Mouse (Mus musculus) forebrain, embryonic 14.5 days (tissue): Measurements from ENCODE around the gene Clptm1. TPM values are rescaled to one million over a fixed set of nuclear protein-coding genes. Genes with fewer than 3 reads are reported as not detected.

ENCODE experiments used
- ATAC-seq: fragments of 200-750 bp; cut with Nextera tagmentation; 2 replicates; pipeline ENCODE4 v1.8.0; 2017; ENCODE audit warnings: mild to moderate bottlenecking, moderate library complexity
- DNase-seq: peaks from one replicate; pipeline ENCODE4 v3.0.0-alpha.2; 2015; ENCODE audit warnings: low spot score
- H3K27ac ChIP-seq: fragments of 300-500 bp; sonication (generic); 2 replicates; pipeline ENCODE4 v1.5.1; 2014; ENCODE audit warnings: low read depth, mild to moderate bottlenecking, control low read depth, low read length, moderate library complexity
- H3K27me3 ChIP-seq: fragments of 300-500 bp; sonication (generic); replicated peaks from 2 replicates; pipeline ENCODE4 v1.6.1; 2014; ENCODE audit warnings: low read length, control low read depth, mixed read lengths; ENCODE audit not compliant: control insufficient read depth, insufficient read depth
- H3K36me3 ChIP-seq: fragments of 300-500 bp; sonication (generic); 2 replicates; pipeline ENCODE4 v1.6.1; 2014; ENCODE audit warnings: low read length, control low read depth; ENCODE audit not compliant: control insufficient read depth, insufficient read depth
- H3K4me1 ChIP-seq: fragments of 300-500 bp; sonication (generic); 2 replicates; pipeline ENCODE4 v1.6.1; 2014; ENCODE audit warnings: antibody characterized with exemption, low read length, control low read depth; ENCODE audit not compliant: control insufficient read depth, insufficient read depth
- H3K4me2 ChIP-seq: fragments of 300-500 bp; sonication (generic); 2 replicates; pipeline ENCODE4 v1.6.1; 2014; ENCODE audit warnings: mild to moderate bottlenecking, control low read depth, low read length
- H3K4me3 ChIP-seq: fragments of 300-500 bp; sonication (generic); 2 replicates; pipeline ENCODE4 v1.5.1; 2014; ENCODE audit warnings: low read depth, low read length, control low read depth
- H3K9ac ChIP-seq: fragments of 300-500 bp; sonication (generic); 2 replicates; pipeline ENCODE4 v1.6.1; 2014; ENCODE audit warnings: mild to moderate bottlenecking, low read length, control low read depth, moderate library complexity
- H3K9me3 ChIP-seq: fragments of 300-500 bp; sonication (generic); replicated peaks from 2 replicates; pipeline ENCODE4 v1.6.1; 2016; ENCODE audit warnings: low read length, control low read depth, mixed read lengths; ENCODE audit not compliant: control insufficient read depth
- WGBS: fragments of 180-500 bp; shearing (Covaris S2); extraction: QIAGEN DNeasy Blood & Tissue Kit; methylation state at CpG from one replicate; pipeline ENCODE4 v1.1.7; 2014; 5-methylcytosine and 5-hydroxymethylcytosine counted together
- polyA plus RNA-seq: library from polyadenylated mRNA; unstranded; fragments of >200 nt; fragmentation: Nextera tagmentation; extraction: Ambion mirVana; gene quantifications from 2 replicates; pipeline ENCODE4 v1.2.1, GENCODE M21; 2014

Clptm1 gene
- 86.4 and 94.9 TPM in 2 replicates for polyA plus RNA-seq

DNA sequence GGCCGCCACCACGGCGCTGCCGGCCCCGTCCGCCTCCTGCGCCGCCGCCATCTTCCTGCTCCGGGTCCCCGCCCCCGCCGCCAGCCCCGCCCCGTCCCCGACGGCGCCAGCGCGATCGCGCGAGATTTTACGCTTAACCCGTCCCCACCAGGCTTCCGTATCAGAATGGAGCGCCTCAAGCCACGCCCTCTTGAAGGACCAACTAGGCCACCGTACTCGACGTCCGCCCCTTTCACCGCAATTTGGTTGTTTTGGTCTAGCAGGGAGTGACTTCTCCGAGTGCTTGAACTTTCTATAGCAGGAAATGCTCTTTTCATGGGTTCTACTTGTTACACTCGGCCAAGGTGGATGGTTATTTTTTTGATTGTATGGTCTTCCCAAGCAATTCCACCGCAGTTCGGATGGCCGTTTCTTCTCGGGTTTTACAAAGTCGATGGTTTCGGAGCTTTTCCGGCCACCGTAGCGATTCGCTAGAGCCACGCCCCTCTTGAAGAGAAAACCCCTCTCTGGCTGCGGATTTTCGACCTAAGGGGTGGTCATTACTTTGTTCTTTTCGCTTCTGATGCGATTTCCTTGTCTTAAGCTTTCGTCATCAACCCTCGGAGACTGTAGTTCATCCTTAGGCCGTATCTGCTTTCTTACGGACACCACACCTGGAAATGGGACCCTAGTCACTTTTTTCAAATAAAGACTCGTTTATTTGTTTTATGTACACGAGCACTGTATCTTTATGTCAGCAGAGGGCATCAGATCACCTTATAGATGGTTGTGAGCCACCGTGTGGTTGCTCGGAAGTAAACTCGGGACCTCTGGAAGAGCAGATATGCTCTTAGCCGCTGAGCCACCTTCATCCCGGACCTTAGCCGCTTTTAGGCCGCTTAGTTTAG lies at the start of gene Clptm1:
Clptm1 (minus strand) TSS at position 79 of the 887 bp plus-strand sequence.
- Histone ChIP-seq H3K27me3 (no peaks in the 10 kb centered on the region), H3K36me3 (peaks cover 15% of the 10 kb centered on the region), H3K9me3 (no peaks in the 10 kb centered on the region), H3K4me3 (peak within 1 kb of the TSS; percentile 100), H3K27ac (peak within 1 kb of the TSS; percentile 84), H3K4me2 (peak within 1 kb of the TSS; percentile 92), H3K4me1 (peaks cover 12% of the 10 kb centered on the region), H3K9ac (peak within 1 kb of the TSS; percentile 98)
- DNase-seq (peak; percentile 99), ATAC-seq (peak; percentile 90)
- under 1% methylated on average over 62 of the region's 63 CpGs for WGBS

DNA sequence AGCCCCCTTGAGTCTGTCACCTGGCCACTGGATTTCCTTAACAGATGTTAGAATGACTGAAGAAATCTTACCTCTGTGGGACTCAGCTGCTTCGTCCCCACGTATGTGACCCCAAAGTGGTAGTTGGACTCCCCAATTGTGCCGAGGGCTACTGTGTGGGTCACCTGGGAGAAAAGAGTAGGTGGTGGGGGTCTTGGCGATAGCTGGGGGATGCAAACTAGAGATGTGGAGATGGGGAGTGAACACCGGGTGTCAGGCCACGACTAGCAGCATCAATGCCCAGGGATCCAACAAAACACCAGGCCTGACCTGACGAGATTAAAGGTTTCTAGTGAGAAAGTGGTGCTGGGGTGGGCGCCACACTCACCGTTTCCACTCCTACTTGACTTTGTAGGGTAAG lies 48.8 kb upstream of the Clptm1 start:
- Histone ChIP-seq H3K4me1 (peaks cover 10% of the 10 kb centered on the region), H3K4me3 (no peak overlapping the region)
- 89% methylated on average over 9 of the region's 9 CpGs for WGBS

DNA sequence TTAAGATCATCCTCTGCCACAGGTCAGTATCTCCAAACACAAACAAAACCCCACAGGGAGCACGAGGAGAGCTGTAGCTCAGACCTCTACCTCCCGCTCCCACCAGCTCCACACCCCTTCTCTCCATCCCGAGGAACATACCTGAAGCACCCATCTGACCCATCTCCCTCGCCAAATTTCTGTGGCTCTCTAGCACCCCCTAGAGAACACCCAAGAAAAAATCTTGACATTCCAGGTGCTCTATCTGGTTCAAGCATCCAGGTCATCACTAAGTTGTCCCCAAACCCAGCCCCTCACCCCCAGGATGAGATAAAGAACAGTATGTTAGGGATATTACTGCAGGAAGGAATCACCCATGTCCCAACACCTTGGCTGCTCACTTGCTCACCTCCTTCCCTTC lies 48.4 kb upstream of the Clptm1 start:
- Histone ChIP-seq H3K9ac (no peak overlapping the region), H3K4me2 (no peak overlapping the region), H3K27ac (no peak overlapping the region), H3K4me3 (no peak overlapping the region), H3K4me1 (peaks cover 10% of the 10 kb centered on the region), H3K36me3 (peaks cover 50% of the 10 kb centered on the region), H3K9me3 (no peaks in the 10 kb centered on the region), H3K27me3 (no peaks in the 10 kb centered on the region)
- no peak for DNase-seq
- ATAC-seq: no peak
- WGBS: 51% methylated on average over 4 of the region's 4 CpGs

More for the DNA sequence above, 48.8 kb upstream of the Clptm1 start:
- Histone ChIP-seq H3K4me2 (no peak overlapping the region), H3K27me3 (no peaks in the 10 kb centered on the region), H3K36me3 (peaks cover 47% of the 10 kb centered on the region), H3K27ac (no peak overlapping the region), H3K9me3 (no peaks in the 10 kb centered on the region), H3K9ac (no peak overlapping the region)
- DNase-seq (no peak), ATAC-seq (no peak)

DNA sequence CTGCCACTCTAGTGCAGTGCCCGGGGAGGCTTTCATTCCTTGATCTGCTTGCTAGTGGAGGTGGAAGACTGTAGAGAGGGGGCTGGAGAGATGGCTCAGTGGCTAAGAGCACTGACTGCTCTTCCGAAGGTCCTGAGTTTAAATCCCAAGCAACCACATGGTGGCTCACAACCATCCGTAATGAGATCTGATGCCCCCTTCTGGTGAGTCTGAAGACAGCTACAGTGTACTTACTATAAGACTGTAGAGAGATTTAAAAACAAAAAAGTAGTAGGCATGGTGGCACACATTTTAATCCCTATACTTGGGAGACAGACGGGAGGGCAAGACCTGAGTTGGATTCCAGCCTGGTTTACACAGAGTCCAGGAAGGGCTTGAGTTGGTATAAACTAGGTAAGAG lies 47.6 kb upstream of the Clptm1 start:
- H3K4me1 ChIP-seq: peaks cover 10% of the 10 kb centered on the region
- peak; percentile 37 for DNase-seq
- no peak overlapping the region for H3K9ac ChIP-seq
- no peak for ATAC-seq
- no peak overlapping the region for H3K4me3 ChIP-seq
- WGBS: 72% methylated on average over 4 of the region's 4 CpGs
- peaks cover 55% of the 10 kb centered on the region for H3K36me3 ChIP-seq
- H3K4me2 ChIP-seq: no peak overlapping the region
- no peak overlapping the region for H3K27ac ChIP-seq
- H3K9me3 ChIP-seq: no peaks in the 10 kb centered on the region
- no peaks in the 10 kb centered on the region for H3K27me3 ChIP-seq

DNA sequence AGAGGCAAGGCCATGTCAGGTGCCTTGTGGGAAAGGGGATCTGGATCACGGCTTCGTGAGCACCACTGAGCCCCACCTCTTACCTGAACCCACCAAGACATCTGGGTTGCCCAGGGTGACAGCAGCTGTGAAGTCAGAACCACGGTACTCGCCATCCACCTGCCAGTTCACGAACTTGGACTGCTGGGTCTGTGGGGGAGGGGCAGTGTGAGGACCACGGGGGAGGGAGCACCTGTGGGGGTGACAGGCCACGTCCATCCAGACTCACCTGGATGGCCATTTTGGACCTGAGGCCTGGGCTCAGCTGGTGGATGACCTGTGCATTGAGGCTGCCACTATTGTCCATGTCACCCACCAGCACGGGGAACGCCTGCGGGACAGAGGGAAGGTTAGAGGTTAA lies 45.8 kb upstream of the Clptm1 start:
- Histone ChIP-seq H3K4me1 (peaks cover 7% of the 10 kb centered on the region), H3K4me2 (no peak overlapping the region), H3K27me3 (no peaks in the 10 kb centered on the region), H3K9me3 (no peaks in the 10 kb centered on the region), H3K9ac (no peak overlapping the region), H3K27ac (no peak overlapping the region), H3K36me3 (peaks cover 59% of the 10 kb centered on the region), H3K4me3 (no peak overlapping the region)
- ATAC-seq (no peak), DNase-seq (no peak)
- WGBS: 97% methylated on average over 10 of the region's 10 CpGs

DNA sequence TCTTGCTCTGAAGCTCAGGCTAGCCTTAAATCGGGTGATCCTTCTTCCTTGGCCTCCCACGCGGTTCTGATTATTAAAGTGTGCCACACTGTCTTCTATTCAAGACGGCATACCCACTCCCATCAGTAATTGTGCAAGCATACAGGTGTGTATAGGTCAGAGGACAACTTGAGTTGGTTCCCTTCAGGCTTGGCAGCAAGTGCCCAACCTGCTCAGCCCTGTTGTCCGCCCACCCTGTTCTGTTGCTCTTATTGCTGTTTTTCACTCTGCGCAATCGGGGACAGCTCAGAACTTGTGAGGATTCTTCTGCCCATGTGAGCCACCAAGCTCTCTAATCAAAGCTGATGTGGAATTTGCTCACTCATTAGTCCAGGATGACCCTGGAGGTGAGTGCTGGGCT lies 40.4 kb upstream of the Clptm1 start:
- Histone ChIP-seq H3K27me3 (no peaks in the 10 kb centered on the region), H3K36me3 (peaks cover 52% of the 10 kb centered on the region), H3K27ac (no peak overlapping the region), H3K9me3 (no peaks in the 10 kb centered on the region), H3K4me1 (no peaks in the 10 kb centered on the region), H3K4me3 (no peak overlapping the region), H3K9ac (no peak overlapping the region), H3K4me2 (no peak overlapping the region)
- ATAC-seq: no peak
- no peak for DNase-seq
- 95% methylated on average over 7 of the region's 7 CpGs for WGBS

DNA sequence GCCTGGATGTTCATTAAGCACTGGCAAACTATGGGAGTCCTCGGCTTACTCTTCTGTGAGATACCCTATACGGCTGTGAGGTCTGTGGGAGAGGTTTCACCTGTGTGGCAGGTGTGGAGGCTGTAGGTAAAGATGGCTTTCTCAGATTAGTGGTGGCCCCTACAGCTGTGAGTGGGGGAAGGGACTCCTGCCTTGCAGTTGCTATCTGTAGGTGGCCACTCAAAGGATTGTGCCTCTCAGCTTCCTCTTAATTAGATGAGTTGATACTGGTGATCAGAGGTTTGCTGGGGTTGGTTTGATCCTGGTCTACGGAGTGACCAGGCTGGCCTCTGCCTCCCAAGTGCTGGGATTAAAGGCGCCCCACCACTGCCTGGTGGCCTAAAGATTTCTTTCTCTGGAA lies 39.6 kb upstream of the Clptm1 start:
- Histone ChIP-seq H3K27me3 (no peaks in the 10 kb centered on the region), H3K9me3 (no peaks in the 10 kb centered on the region), H3K4me1 (no peaks in the 10 kb centered on the region), H3K4me3 (no peak overlapping the region), H3K36me3 (peaks cover 44% of the 10 kb centered on the region), H3K27ac (no peak overlapping the region), H3K4me2 (no peak overlapping the region), H3K9ac (no peak overlapping the region)
- ATAC-seq (no peak), DNase-seq (no peak)
- 91% methylated on average over 4 of the region's 4 CpGs for WGBS

DNA sequence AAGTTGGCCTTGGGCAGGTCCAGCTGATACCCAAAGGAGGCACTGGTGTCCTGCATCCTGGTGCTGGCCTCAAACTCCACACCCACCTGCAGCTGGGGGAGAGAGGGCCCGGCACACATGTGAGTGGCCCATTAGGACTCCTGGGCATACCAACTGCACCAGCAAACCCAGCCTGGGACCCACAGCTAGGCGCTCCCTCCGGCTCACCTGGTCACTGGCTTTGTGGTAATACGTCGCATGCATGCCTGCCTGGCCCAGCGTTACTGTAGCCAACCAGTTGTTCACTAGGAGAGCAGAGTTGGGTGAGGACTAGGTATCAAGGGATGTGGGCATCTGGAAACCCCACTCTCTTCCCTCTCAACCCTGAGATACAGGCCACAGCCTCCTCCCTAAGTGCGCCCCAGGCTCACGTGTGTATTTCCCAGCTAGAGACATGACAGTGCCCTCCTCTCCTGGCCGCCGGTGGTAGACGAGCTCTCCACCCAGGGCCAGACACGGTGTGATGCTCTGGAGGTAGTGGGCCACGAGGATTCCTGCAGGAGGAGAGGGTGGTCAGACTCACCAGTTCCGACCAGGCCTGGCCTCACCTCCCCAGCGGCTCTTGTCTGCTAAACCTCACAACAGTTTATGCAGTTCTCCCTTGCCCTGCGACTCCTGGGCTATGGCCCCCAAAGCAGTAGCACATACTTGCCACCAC lies 38.2 kb upstream of the Clptm1 start:
- peaks cover 4% of the 10 kb centered on the region; the same call in 1 of the 2 replicates for H3K4me1 ChIP-seq
- H3K9ac ChIP-seq: no peak overlapping the region
- no peak overlapping the region for H3K4me3 ChIP-seq
- H3K27ac ChIP-seq: no peak overlapping the region
- H3K27me3 ChIP-seq: no peaks in the 10 kb centered on the region
- peaks cover 31% of the 10 kb centered on the region for H3K36me3 ChIP-seq
- no peak overlapping the region for H3K4me2 ChIP-seq
- no peaks in the 10 kb centered on the region for H3K9me3 ChIP-seq
- no peak for ATAC-seq
- no peak for DNase-seq
- 96% methylated on average over 16 of the region's 16 CpGs for WGBS
